Mouse (Mus musculus): Measurements from ENCODE around the gene Shroom4. TPM values are rescaled to one million over a fixed set of nuclear protein-coding genes. Genes with fewer than 3 reads are reported as not detected.
A peak's percentile ranks its signal among the peaks of the same experiment; 100 is the strongest.
"Not testable (repeated sequence)": the region's sequence is repeated elsewhere in the genome, so short reads cannot be mapped to it uniquely, and the experiment has no call there.

Gene Shroom4
- 10 to 100 TPM; 15.0 to 25.1 TPM for total RNA-seq (2021)
- long read RNA-seq, experiment 1: 0 reads
- long read RNA-seq, experiment 2: 0 reads

- DNase-seq: peak; percentile 75 to 87
Observed at GRCm38 (mm10) chrX:6399626-6400397, at the start of gene Shroom4. Gene Shroom4 (plus strand): TSS chrX:6399854.

GRCm38 (mm10) chrX:6356876-6357275, 42.8 kb upstream of the Shroom4 start:
- no peak for DNase-seq

- DNase-seq: no peak
Observed at GRCm38 (mm10) chrX:6357503-6358114, 42.0 kb upstream of the Shroom4 start.

- no peak for DNase-seq
Observed at GRCm38 (mm10) chrX:6368822-6369221, 30.8 kb upstream of the Shroom4 start.

- no peak for DNase-seq
Observed at GRCm38 (mm10) chrX:6370706-6371105, 28.9 kb upstream of the Shroom4 start.

GRCm38 (mm10) chrX:6393861-6394260, 5.8 kb upstream of the Shroom4 start:
- DNase-seq: no peak

GRCm38 (mm10) chrX:6399193-6399592, 461 bp upstream of the Shroom4 start:
- DNase-seq: no peak

GRCm38 (mm10) chrX:6400398-6401020, 855 bp downstream of the Shroom4 start:
- peak; percentile 31 to 33 for DNase-seq

- DNase-seq: no peak
Observed at GRCm38 (mm10) chrX:6402921-6403320, 3.3 kb downstream of the Shroom4 start.

GRCm38 (mm10) chrX:6409114-6409513, 9.5 kb downstream of the Shroom4 start:
- DNase-seq: no peak

- no peak for DNase-seq
Observed at GRCm38 (mm10) chrX:6415412-6415811, 15.8 kb downstream of the Shroom4 start.

GRCm38 (mm10) chrX:6415936-6416335, 16.3 kb downstream of the Shroom4 start:
- DNase-seq: no peak

GRCm38 (mm10) chrX:6418140-6418539, 18.5 kb downstream of the Shroom4 start:
- DNase-seq: no peak

GRCm38 (mm10) chrX:6435260-6435659, 35.6 kb downstream of the Shroom4 start:
- DNase-seq: no peak

GRCm38 (mm10) chrX:6446422-6446821, 46.8 kb downstream of the Shroom4 start:
- peak in 1 of 2 experiments; percentile 8 for DNase-seq

GRCm38 (mm10) chrX:6448001-6448400, 48.3 kb downstream of the Shroom4 start:
- peak; percentile 42 to 46 for DNase-seq

GRCm38 (mm10) chrX:6453220-6453619, 53.6 kb downstream of the Shroom4 start:
- no peak for DNase-seq

- not testable (repeated sequence) for DNase-seq
Observed at GRCm38 (mm10) chrX:6469251-6469650, 69.6 kb downstream of the Shroom4 start.

GRCm38 (mm10) chrX:6472563-6472962, 72.9 kb downstream of the Shroom4 start:
- DNase-seq: not testable (repeated sequence)

GRCm38 (mm10) chrX:6475177-6475576, 75.5 kb downstream of the Shroom4 start:
- DNase-seq: no peak

- DNase-seq: no peak
Observed at GRCm38 (mm10) chrX:6482268-6482667, 82.6 kb downstream of the Shroom4 start.

- DNase-seq: no peak
Observed at GRCm38 (mm10) chrX:6483817-6484216, 84.2 kb downstream of the Shroom4 start.

GRCm38 (mm10) chrX:6490433-6490832, 90.8 kb downstream of the Shroom4 start:
- no peak for DNase-seq
